Mouse (Mus musculus) cortical plate, adult 2 months (tissue): ENCODE measurements around the gene Olfr31.

ENCODE experiments used
- CTCF ChIP-seq: fragments of 200-500 bp; IDR thresholded peaks from 2 replicates; pipeline ENCODE4 v1.5.1; 2011; ENCODE audit warnings: mild to moderate bottlenecking, control low read depth, low read length; ENCODE audit not compliant: insufficient read depth; ENCODE audit errors: extremely low read depth
- POLR2A ChIP-seq: fragments of 200-500 bp; IDR thresholded peaks from 2 replicates; pipeline ENCODE4 v1.6.1; 2011; ENCODE audit warnings: mild to moderate bottlenecking, low read length, control low read depth; ENCODE audit not compliant: insufficient read depth; ENCODE audit errors: extremely low read depth

- no peak for TF ChIP-seq CTCF
- no peak for TF ChIP-seq POLR2A
Measured at GRCm38 (mm10) chr14:14348674-14349401, 26.2 kb downstream of the Olfr31 start.
